ENCODE assay signal across 7 mouse cellular contexts in genomic region chr19:32715201-32715600, GRCm38 (mm10). TPM values are rescaled to one million over a fixed set of nuclear protein-coding genes. Genes with fewer than 3 reads are reported as not detected.
DNase-seq lines count a peak whose midpoint lies in the region; TF ChIP-seq lines count a peak whose summit lies in the region.

No protein-coding gene starts in this region.

- H3K36me3 ChIP-seq in ES-E14 (ENCODE audit: control insufficient read depth, insufficient read depth, low read length, poor library complexity, severe bottlenecking) = no peaks in the 10 kb centered on the region

- H3K27ac ChIP-seq in ES-E14 (ENCODE audit: insufficient read depth, low read depth, low read length, poor library complexity, severe bottlenecking) = no peak overlapping the region

- in situ Hi-C loops in ES-E14 (cut with MboI; ENCODE audit: low sequenced_read_pairs in 2 of 2, unreplicated experiment in 2 of 2) = loop anchor here (5.0 to 25.0 kb wide), 3 partner anchors 512 to 647 kb away; no protein-coding TSS in a partner anchor

- no peak overlapping the region for H3K4me3 ChIP-seq in ES-E14 (ENCODE audit: insufficient read depth in 1 of 2, low read depth in 1 of 2, low read length in 2 of 2, poor library complexity in 1 of 2, severe bottlenecking in 1 of 2)

- no peak overlapping the region for H3K9ac ChIP-seq in ES-E14 (ENCODE audit: insufficient read depth, low read depth, low read length, poor library complexity, severe bottlenecking)

- no peak for DNase-seq in ES-E14 (ENCODE audit: low read depth, low spot score)
- peak; percentile 80 for DNase-seq in adrenal gland, adult 2 months
- peak; percentile 83 for DNase-seq in embryo, embryonic 11 days
- DNase-seq in heart, postnatal 10 days = peak; percentile 83 to 88
- peak; percentile 54 to 61 for DNase-seq in left cerebral cortex, adult 8-10 months (ENCODE audit: low spot score in 2 of 2)
- peak; percentile 29 to 49 for DNase-seq in monocyte, adult 2 months (ENCODE audit: low read depth in 1 of 2, low spot score in 2 of 2)
- DNase-seq in spleen, postnatal 4 days (ENCODE audit: low spot score in 2 of 2) = peak; percentile 64 to 81

- no peaks in the 10 kb centered on the region for H3K9me3 ChIP-seq in ES-E14 (ENCODE audit: control insufficient read depth, insufficient read depth, low read depth, low read length)

- no peaks in the 10 kb centered on the region for H3K4me1 ChIP-seq in ES-E14 (ENCODE audit: control insufficient read depth in 2 of 2, insufficient read depth in 2 of 2, low read length in 2 of 2, poor library complexity in 1 of 2)

- intact Hi-C loops in heart, postnatal 10 days (cut with DNase I) = loop anchor here (1.0 to 2.0 kb wide), 4 partner anchors 40 to 651 kb away; no protein-coding TSS in a partner anchor

TF ChIP-seq in ES-E14, 5 proteins besides CTCF, POLR2A, EP300 and RAD21:
- TF ChIP-seq ZC3H11A (IDR thresholded peaks at IDR 0.05; ENCODE audit: borderline replicate concordance, low read depth, low read length) = peak; percentile 82
- no peak for TF ChIP-seq HCFC1 (IDR thresholded peaks at IDR 0.05; ENCODE audit: borderline replicate concordance, insufficient read depth, low read length)

RNA-seq across cellular contexts. Expression of gene Atad1, which starts 24.4 kb away (rescaled TPM):
- 84.9 and 99.0 TPM in 2 replicates for total RNA-seq in ES-E14 (2012; rRNA removed)
- 10 to 100 TPM; 79.1 to 86.3 TPM for total RNA-seq in adrenal gland, adult 2 months (2021)
- 1.6 and 2.0 TPM in 2 replicates for polyA plus RNA-seq in adrenal gland, adult 2 months (2012; rRNA removed)
- total RNA-seq in heart, postnatal 10 days (2021) = 10 to 100 TPM; 81.6 to 82.3 TPM
- 100 to 1,000 TPM in 2 of 4 experiments, 10 to 100 TPM in 2; 90.3 to 120 (median 103) TPM for total RNA-seq in left cerebral cortex, adult 8-10 months (2022)

RNA-seq across cellular contexts. Expression of gene Pten, which starts 42.1 kb away (rescaled TPM):
- 70.8 and 76.5 TPM in 2 replicates for total RNA-seq in ES-E14 (2012; rRNA removed)
- 10 to 100 TPM; 71.3 to 76.2 TPM for total RNA-seq in adrenal gland, adult 2 months (2021)
- polyA plus RNA-seq in adrenal gland, adult 2 months (2012; rRNA removed) = 25.5 and 38.3 TPM in 2 replicates
- 10 to 100 TPM; 52.7 to 60.3 TPM for total RNA-seq in heart, postnatal 10 days (2021)
- 100 to 1,000 TPM; 130 to 149 (median 139) TPM for total RNA-seq in left cerebral cortex, adult 8-10 months (2022)
